Mouse (Mus musculus) stomach, embryonic 15.5 days (tissue): ENCODE measurements around the gene Ilf2. TPM values are rescaled to one million over a fixed set of nuclear protein-coding genes. Genes with fewer than 3 reads are reported as not detected.
A peak's percentile ranks its signal among the peaks of the same experiment; 100 is the strongest.

Experiments
- ATAC-seq: fragments of 200-750 bp; cut with Nextera tagmentation; 2 replicates; pipeline ENCODE4 v1.8.0; 2017; ENCODE audit warnings: low read depth, moderate number of reproducible peaks, moderate TSS enrichment; ENCODE audit not compliant: insufficient read depth, low FRiP score
- H3K27ac ChIP-seq: fragments of 300-500 bp; sonication (generic); 2 replicates; pipeline ENCODE4 v1.5.1; 2015; ENCODE audit warnings: mild to moderate bottlenecking, inconsistent platforms
- H3K27me3 ChIP-seq: fragments of 300-500 bp; sonication (generic); replicated peaks from 2 replicates; pipeline ENCODE4 v1.6.1; 2015; ENCODE audit warnings: inconsistent platforms
- H3K36me3 ChIP-seq: fragments of 300-500 bp; sonication (generic); 2 replicates; pipeline ENCODE4 v1.6.1; 2015; ENCODE audit warnings: inconsistent platforms
- H3K4me1 ChIP-seq: fragments of 300-500 bp; sonication (generic); 2 replicates; pipeline ENCODE4 v1.6.1; 2015; ENCODE audit warnings: inconsistent platforms
- H3K4me2 ChIP-seq: fragments of 300-500 bp; sonication (generic); 2 replicates; pipeline ENCODE4 v1.6.1; 2015; ENCODE audit warnings: mild to moderate bottlenecking, inconsistent platforms
- H3K4me3 ChIP-seq: fragments of 300-500 bp; sonication (generic); replicated peaks from 2 replicates; pipeline ENCODE4 v1.5.1; 2015; ENCODE audit warnings: inconsistent platforms
- H3K9ac ChIP-seq: fragments of 300-500 bp; sonication (generic); 2 replicates; pipeline ENCODE4 v1.6.1; 2015; ENCODE audit warnings: inconsistent platforms
- H3K9me3 ChIP-seq: fragments of 300-500 bp; sonication (generic); 2 replicates; pipeline ENCODE4 v1.6.1; 2016; ENCODE audit warnings: inconsistent platforms
- WGBS: fragments of 180-500 bp; shearing (Covaris S2); methylation state at CpG from one replicate; pipeline ENCODE4 v1.1.7; 2015; 5-methylcytosine and 5-hydroxymethylcytosine counted together
- polyA plus RNA-seq: library from polyadenylated mRNA; unstranded; fragments of >200 nt; fragmentation: Nextera tagmentation; extraction: Ambion mirVana; gene quantifications from 2 replicates; pipeline ENCODE4 v1.2.1, GENCODE M21; 2015

Gene Ilf2
- polyA plus RNA-seq, 1 experiment from 2014 or later: 151 TPM

DNA sequence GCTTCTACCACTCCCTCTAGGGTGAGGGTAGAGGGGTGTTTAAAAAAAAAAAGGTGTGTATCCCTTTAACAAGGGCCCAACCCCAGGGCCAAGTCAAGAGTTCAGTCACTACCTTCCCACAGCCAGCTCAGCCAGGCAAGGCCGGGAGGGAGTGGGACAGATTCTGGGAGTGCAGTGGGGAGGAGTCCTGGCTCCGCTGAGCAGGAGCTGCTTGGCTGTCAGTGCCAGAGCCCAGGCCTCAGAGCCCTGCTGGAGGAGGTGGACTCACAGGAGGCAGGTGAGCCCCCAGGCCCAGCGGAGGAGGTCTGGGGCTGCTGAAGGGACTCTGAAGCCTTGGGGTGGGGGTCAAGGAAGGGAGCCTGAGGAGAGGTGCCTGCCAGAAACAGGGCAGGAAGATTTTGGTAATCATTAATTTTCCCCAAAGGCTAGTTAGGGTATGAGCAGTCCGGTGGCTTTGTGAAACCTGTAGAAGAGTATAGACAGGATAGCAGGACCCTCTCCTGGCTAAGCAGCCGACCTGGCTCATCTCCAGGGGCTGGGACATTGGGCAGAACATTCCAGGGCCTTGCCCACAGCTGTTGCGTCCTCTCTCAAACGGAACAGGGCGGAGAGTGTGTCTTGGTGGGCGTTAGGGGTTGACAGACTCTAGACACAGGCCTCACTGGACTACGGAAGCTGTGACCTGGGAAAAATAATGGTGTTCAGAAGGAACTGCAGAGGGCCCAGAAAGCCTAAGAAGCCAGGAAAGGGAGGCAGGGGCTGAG is 61.4 kb downstream of the Ilf2 start, which contains the start of gene S100a16:
Gene S100a16 (plus strand): TSS at position 114 of the 764 bp plus-strand sequence.
- peak within 1 kb of the TSS; percentile 19; the same call in 1 of the 2 replicates for H3K9ac ChIP-seq
- H3K4me1 ChIP-seq: peaks cover 12% of the 10 kb centered on the region; the same call in 1 of the 2 replicates
- no peaks in the 10 kb centered on the region for H3K36me3 ChIP-seq
- peak within 1 kb of the TSS; percentile 53 for H3K4me2 ChIP-seq
- 31% methylated on average over 10 of the region's 10 CpGs for WGBS
- H3K9me3 ChIP-seq: no peaks in the 10 kb centered on the region
- peak within 1 kb of the TSS; percentile 40 for H3K4me3 ChIP-seq
- peak; percentile 87 for ATAC-seq
- H3K27me3 ChIP-seq: no peaks in the 10 kb centered on the region
- H3K27ac ChIP-seq: peak within 1 kb of the TSS; percentile 89

DNA sequence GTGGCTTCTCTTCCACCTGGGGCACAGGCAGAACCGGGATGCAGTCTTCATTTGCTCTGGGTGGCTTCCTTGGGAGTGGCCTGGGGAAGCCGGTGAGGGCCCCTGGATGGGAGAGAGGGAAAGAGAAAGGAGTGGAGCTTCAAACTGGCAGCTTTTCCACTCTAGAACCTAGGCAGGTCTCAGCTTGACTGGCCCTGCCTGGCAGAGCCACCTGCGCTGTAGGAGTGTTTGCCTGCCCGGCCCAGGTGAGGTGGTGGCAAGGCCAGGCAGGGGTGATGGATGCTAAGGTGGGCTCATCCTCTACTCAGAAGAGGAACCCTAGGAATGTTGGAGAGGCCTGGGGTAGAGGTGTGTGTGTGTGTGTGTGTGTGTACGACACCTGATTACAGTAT is 62.0 kb downstream of the Ilf2 start:
- H3K9me3 ChIP-seq: no peaks in the 10 kb centered on the region
- peak; percentile 32; the same call in 1 of the 2 replicates for ATAC-seq
- H3K36me3 ChIP-seq: no peaks in the 10 kb centered on the region
- WGBS: 53% methylated on average over 5 of the region's 5 CpGs
- H3K4me3 ChIP-seq: peak overlapping the region; percentile 40
- no peaks in the 10 kb centered on the region for H3K27me3 ChIP-seq
- peak overlapping the region; percentile 89 for H3K27ac ChIP-seq
- peaks cover 12% of the 10 kb centered on the region; the same call in 1 of the 2 replicates for H3K4me1 ChIP-seq
- peak overlapping the region; percentile 19; the same call in 1 of the 2 replicates for H3K9ac ChIP-seq
- peak overlapping the region; percentile 53 for H3K4me2 ChIP-seq

Other genes with a start within 250 kb of the Ilf2 start
- 109 and 115 TPM in 2 replicates for gene Jtb, start 244.5 kb upstream of the Ilf2 start, polyA plus RNA-seq
- gene Creb3l4, start 232.6 kb upstream of the Ilf2 start, polyA plus RNA-seq: 21.4 and 22.5 TPM in 2 replicates
- gene Slc39a1, start 228.0 kb upstream of the Ilf2 start, polyA plus RNA-seq: 104 and 111 TPM in 2 replicates
- 16.5 and 22.3 TPM in 2 replicates for gene Crtc2, start 222.0 kb upstream of the Ilf2 start, polyA plus RNA-seq
- 4.0 and 4.2 TPM in 2 replicates for gene Dennd4b, start 210.9 kb upstream of the Ilf2 start, polyA plus RNA-seq
- 10.5 and 10.8 TPM in 2 replicates for gene Gatad2b, start 182.9 kb upstream of the Ilf2 start, polyA plus RNA-seq
- gene Slc27a3, start 86.2 kb upstream of the Ilf2 start, polyA plus RNA-seq: 14.5 and 16.1 TPM in 2 replicates
- gene Ints3, start 42.5 kb upstream of the Ilf2 start, polyA plus RNA-seq: 27.0 and 29.2 TPM in 2 replicates
- 5.3 and 5.7 TPM in 2 replicates for gene Npr1, start 10.3 kb upstream of the Ilf2 start, polyA plus RNA-seq
- gene Snapin, start 14.9 kb downstream of the Ilf2 start, polyA plus RNA-seq: 71.6 and 78.5 TPM in 2 replicates
- 126 and 134 TPM in 2 replicates for gene Chtop, start 33.4 kb downstream of the Ilf2 start, polyA plus RNA-seq
- 66.9 and 75.9 TPM in 2 replicates for gene S100a1, start 38.3 kb downstream of the Ilf2 start, polyA plus RNA-seq
- 34.7 and 39.0 TPM in 2 replicates for gene S100a13, start 38.3 kb downstream of the Ilf2 start, polyA plus RNA-seq
- gene S100a14, start 50.7 kb downstream of the Ilf2 start, polyA plus RNA-seq: 43.9 and 74.6 TPM in 2 replicates
- 225 and 274 TPM in 2 replicates for gene S100a16, start 61.1 kb downstream of the Ilf2 start, polyA plus RNA-seq
- 0.77 and 1.2 TPM in 2 replicates for gene S100a3, start 84.5 kb downstream of the Ilf2 start, polyA plus RNA-seq
- gene S100a2, start 114.1 kb downstream of the Ilf2 start, polyA plus RNA-seq: not detected in 2 replicates
- not detected in 2 replicates for gene Gm42674, start 125.8 kb downstream of the Ilf2 start, polyA plus RNA-seq
- 13.0 and 13.6 TPM in 2 replicates for gene S100a4, start 127.6 kb downstream of the Ilf2 start, polyA plus RNA-seq
- gene S100a5, start 132.4 kb downstream of the Ilf2 start, polyA plus RNA-seq: 4.5 and 6.5 TPM in 2 replicates
- gene S100a6, start 136.8 kb downstream of the Ilf2 start, polyA plus RNA-seq: 503 and 642 TPM in 2 replicates
- 0.61 and 2.8 TPM in 2 replicates for gene S100a7a, start 177.9 kb downstream of the Ilf2 start, polyA plus RNA-seq
- 295 and 384 TPM in 2 replicates for gene S100a8, start 192.9 kb downstream of the Ilf2 start, polyA plus RNA-seq
- gene S100a9, start 219.6 kb downstream of the Ilf2 start, polyA plus RNA-seq: 183 and 235 TPM in 2 replicates